Mouse (Mus musculus) embryonic facial prominence, embryonic 11.5 days (tissue): ENCODE data around the gene Pdk4. TPM values are rescaled to one million over a fixed set of nuclear protein-coding genes. Genes with fewer than 3 reads are reported as not detected.

Experiments used
- ATAC-seq: fragments of 200-750 bp; cut with Nextera tagmentation; replicated peaks from 2 replicates; pipeline ENCODE4 v1.8.0; 2017; ENCODE audit warnings: low read depth; ENCODE audit not compliant: insufficient number of reproducible peaks, low FRiP score, low TSS enrichment
- DNase-seq: peaks from one replicate; pipeline ENCODE4 v3.0.0-alpha.2; 2015; ENCODE audit warnings: low spot score
- H3K27ac ChIP-seq: fragments of 300-500 bp; sonication (generic); replicated peaks from 2 replicates; pipeline ENCODE4 v1.5.1; 2014; ENCODE audit warnings: mild to moderate bottlenecking, low read depth, low read length, control low read depth
- H3K27me3 ChIP-seq: fragments of 300-500 bp; sonication (generic); 2 replicates; pipeline ENCODE4 v1.6.1; 2014; ENCODE audit warnings: mild to moderate bottlenecking, low read length, moderate library complexity, mixed read lengths; ENCODE audit not compliant: control insufficient read depth, insufficient read depth
- H3K36me3 ChIP-seq: fragments of 300-500 bp; sonication (generic); replicated peaks from 2 replicates; pipeline ENCODE4 v1.6.1; 2014; ENCODE audit warnings: low read depth, mild to moderate bottlenecking, low read length, moderate library complexity, mixed read lengths; ENCODE audit not compliant: control insufficient read depth, insufficient read depth
- H3K4me1 ChIP-seq: fragments of 300-500 bp; sonication (generic); 2 replicates; pipeline ENCODE4 v1.6.1; 2014; ENCODE audit warnings: low read length, mixed read lengths; ENCODE audit not compliant: control insufficient read depth, insufficient read depth
- H3K4me2 ChIP-seq: fragments of 300-500 bp; sonication (generic); 2 replicates; pipeline ENCODE4 v1.6.1; 2014; ENCODE audit warnings: low read depth, mild to moderate bottlenecking, control low read depth, low read length, moderate library complexity
- H3K4me3 ChIP-seq: fragments of 300-500 bp; sonication (generic); 2 replicates; pipeline ENCODE4 v1.5.1; 2014; ENCODE audit warnings: low read depth, low read length, control low read depth
- H3K9ac ChIP-seq: fragments of 300-500 bp; sonication (generic); replicated peaks from 2 replicates; pipeline ENCODE4 v1.6.1; 2014; ENCODE audit warnings: mild to moderate bottlenecking, control low read depth, low read length
- H3K9me3 ChIP-seq: fragments of 300-500 bp; sonication (generic); replicated peaks from 2 replicates; pipeline ENCODE4 v1.6.1; 2016; ENCODE audit warnings: mild to moderate bottlenecking, low read length, inconsistent platforms, mixed read lengths; ENCODE audit not compliant: control insufficient read depth
- WGBS: fragments of 180-500 bp; shearing (Covaris S2); extraction: QIAGEN DNeasy Blood & Tissue Kit; methylation state at CpG from one replicate; pipeline ENCODE4 v1.1.7; 2014; 5-methylcytosine and 5-hydroxymethylcytosine counted together
- polyA plus RNA-seq: library from polyadenylated mRNA; unstranded; fragments of >200 nt; fragmentation: Nextera tagmentation; extraction: Ambion mirVana; gene quantifications from 2 replicates; pipeline ENCODE4 v1.2.1, GENCODE M21; 2014

Pdk4 gene
- polyA plus RNA-seq, 1 experiment from 2014 or later = 1.00 TPM

- 86% methylated on average over 1 of the region's 1 CpGs for WGBS
- H3K27me3 ChIP-seq = no peaks in the 10 kb centered on the region
- H3K27ac ChIP-seq = no peak overlapping the region
- H3K4me3 ChIP-seq = no peak overlapping the region
- H3K9ac ChIP-seq = no peak overlapping the region
- no peaks in the 10 kb centered on the region for H3K4me1 ChIP-seq
- DNase-seq = no peak
- no peak overlapping the region for H3K4me2 ChIP-seq
- no peaks in the 10 kb centered on the region for H3K36me3 ChIP-seq
- H3K9me3 ChIP-seq = no peaks in the 10 kb centered on the region
- no peak for ATAC-seq
These were observed 6.7 kb upstream of the Pdk4 start for GRCm38 (mm10) chr6:5502810-5503209.

GRCm38 (mm10) chr6:5501551-5501950, 5.4 kb upstream of the Pdk4 start:
- ATAC-seq (no peak), DNase-seq (no peak)
- no peak overlapping the region for H3K9ac ChIP-seq
- no peaks in the 10 kb centered on the region for H3K9me3 ChIP-seq
- H3K4me3 ChIP-seq = no peak overlapping the region
- H3K27ac ChIP-seq = no peak overlapping the region
- 83% methylated on average over 10 of the region's 10 CpGs for WGBS
- H3K4me2 ChIP-seq = no peak overlapping the region
- no peaks in the 10 kb centered on the region for H3K27me3 ChIP-seq
- no peaks in the 10 kb centered on the region for H3K36me3 ChIP-seq
- no peaks in the 10 kb centered on the region for H3K4me1 ChIP-seq

GRCm38 (mm10) chr6:5498740-5499139, 2.6 kb upstream of the Pdk4 start:
- 87% methylated on average over 11 of the region's 11 CpGs for WGBS
- ATAC-seq = no peak
- no peak overlapping the region for H3K4me2 ChIP-seq

GRCm38 (mm10) chr6:5496854-5497235, 736 bp upstream of the Pdk4 start:
- Histone ChIP-seq H3K36me3 (no peaks in the 10 kb centered on the region), H3K9me3 (no peaks in the 10 kb centered on the region), H3K4me2 (no peak overlapping the region; the same call in 1 of the 2 replicates), H3K27me3 (no peaks in the 10 kb centered on the region), H3K27ac (no peak overlapping the region), H3K9ac (no peak overlapping the region), H3K4me3 (no peak overlapping the region), H3K4me1 (no peaks in the 10 kb centered on the region)
- ATAC-seq (no peak; the same call in 1 of the 2 replicates), DNase-seq (no peak)
- WGBS = 43% methylated on average over 3 of the region's 3 CpGs

More at GRCm38 (mm10) chr6:5498740-5499139, 2.6 kb upstream of the Pdk4 start:
- Histone ChIP-seq H3K36me3 (no peaks in the 10 kb centered on the region), H3K9ac (no peak overlapping the region), H3K4me3 (no peak overlapping the region), H3K27ac (no peak overlapping the region), H3K4me1 (no peaks in the 10 kb centered on the region), H3K9me3 (no peaks in the 10 kb centered on the region), H3K27me3 (no peaks in the 10 kb centered on the region)
- DNase-seq = no peak

GRCm38 (mm10) chr6:5485028-5485427, 11.1 kb downstream of the Pdk4 start:
- H3K9me3 ChIP-seq = no peaks in the 10 kb centered on the region
- H3K27me3 ChIP-seq = no peaks in the 10 kb centered on the region
- DNase-seq = no peak
- no peaks in the 10 kb centered on the region for H3K4me1 ChIP-seq
- 84% methylated on average over 7 of the region's 7 CpGs for WGBS
- no peaks in the 10 kb centered on the region for H3K36me3 ChIP-seq
- H3K9ac ChIP-seq = no peak overlapping the region
- H3K4me3 ChIP-seq = no peak overlapping the region
- no peak for ATAC-seq
- H3K27ac ChIP-seq = no peak overlapping the region
- no peak overlapping the region for H3K4me2 ChIP-seq

- no peak overlapping the region for H3K4me3 ChIP-seq
- H3K9me3 ChIP-seq = no peaks in the 10 kb centered on the region
- H3K36me3 ChIP-seq = no peaks in the 10 kb centered on the region
- H3K9ac ChIP-seq = no peak overlapping the region
- H3K27me3 ChIP-seq = no peaks in the 10 kb centered on the region
- no peaks in the 10 kb centered on the region for H3K4me1 ChIP-seq
- DNase-seq (no peak), ATAC-seq (no peak)
- H3K4me2 ChIP-seq = no peak overlapping the region
- WGBS = 54% methylated on average over 3 of the region's 3 CpGs
- no peak overlapping the region for H3K27ac ChIP-seq
These were observed 13.8 kb downstream of the Pdk4 start for GRCm38 (mm10) chr6:5482270-5482783.

GRCm38 (mm10) chr6:5481066-5481465, 15.0 kb downstream of the Pdk4 start:
- Histone ChIP-seq H3K36me3 (no peaks in the 10 kb centered on the region), H3K4me2 (no peak overlapping the region), H3K27me3 (no peaks in the 10 kb centered on the region), H3K4me1 (no peaks in the 10 kb centered on the region), H3K9me3 (no peaks in the 10 kb centered on the region), H3K4me3 (no peak overlapping the region), H3K9ac (no peak overlapping the region), H3K27ac (no peak overlapping the region)
- ATAC-seq = no peak
- no peak for DNase-seq
- 93% methylated on average over 2 of the region's 2 CpGs for WGBS

GRCm38 (mm10) chr6:5474021-5474420, 22.1 kb downstream of the Pdk4 start:
- H3K4me3 ChIP-seq = no peak overlapping the region
- DNase-seq (peak; percentile 26), ATAC-seq (no peak)
- 59% methylated on average over 1 of the region's 1 CpGs for WGBS
- H3K27me3 ChIP-seq = no peaks in the 10 kb centered on the region
- H3K9ac ChIP-seq = no peak overlapping the region
- no peaks in the 10 kb centered on the region for H3K36me3 ChIP-seq
- no peak overlapping the region for H3K4me2 ChIP-seq
- H3K27ac ChIP-seq = no peak overlapping the region
- H3K9me3 ChIP-seq = no peaks in the 10 kb centered on the region
- H3K4me1 ChIP-seq = no peaks in the 10 kb centered on the region
